Mouse (Mus musculus) bone marrow, adult 2 months (tissue): ENCODE data around the gene Cx3cr1. TPM values are rescaled to one million over a fixed set of nuclear protein-coding genes. Genes with fewer than 3 reads are reported as not detected.
A peak's percentile ranks its signal among the peaks of the same experiment; 100 is the strongest.

Source experiments
- H3K27ac ChIP-seq: fragments of 200-500 bp; 2 replicates; pipeline ENCODE4 v1.5.1; 2012; ENCODE audit warnings: low read depth, mild to moderate bottlenecking, control low read depth, inconsistent platforms, low read length; ENCODE audit not compliant: control insufficient read depth, poor library complexity, insufficient read depth
- H3K4me1 ChIP-seq: fragments of 200-500 bp; 2 replicates; pipeline ENCODE4 v1.6.1; 2011; ENCODE audit warnings: low read length; ENCODE audit not compliant: control insufficient read depth, insufficient read depth
- H3K4me3 ChIP-seq: fragments of 200-500 bp; replicated peaks from 2 replicates; pipeline ENCODE3; 2011; ENCODE audit warnings: mild to moderate bottlenecking, low read depth, low read length, control low read depth; ENCODE audit not compliant: control insufficient read depth
- CTCF ChIP-seq: fragments of 200-500 bp; IDR thresholded peaks from 2 replicates; pipeline ENCODE4 v1.5.1; 2011; ENCODE audit warnings: low read length, control low read depth; ENCODE audit not compliant: control insufficient read depth, insufficient read depth
- POLR2A ChIP-seq: fragments of 200-500 bp; IDR thresholded peaks from 2 replicates; pipeline ENCODE4 v1.6.1; 2011; ENCODE audit warnings: low read depth, mild to moderate bottlenecking, control low read depth, low read length, borderline replicate concordance; ENCODE audit not compliant: control insufficient read depth
- WGBS: fragments of 180-500 bp; shearing (Covaris S2); methylation state at CpG from one replicate; pipeline ENCODE4 v1.1.7; 2018; 5-methylcytosine and 5-hydroxymethylcytosine counted together
- polyA plus RNA-seq: library from polyadenylated mRNA; stranded (reverse); fragments of >200 nt; gene quantifications from 2 replicates; pipeline ENCODE4 v1.2.4, GENCODE M21; 2011; ENCODE audit warnings: low replicate concordance; ENCODE audit not compliant: missing spikeins, insufficient read depth, insufficient read length

Cx3cr1 gene
- polyA plus RNA-seq = 0.97 and 2.7 TPM in 2 replicates

- H3K4me1 ChIP-seq = peaks cover 6% of the 10 kb centered on the region
- H3K27ac ChIP-seq = peak within 1 kb of the TSS; percentile 69; the same call in 1 of the 2 replicates
- TF ChIP-seq POLR2A = no peak
- TF ChIP-seq CTCF = no peak
- H3K4me3 ChIP-seq = no peak within 1 kb of the TSS
- WGBS = 74% methylated on average over 11 of the region's 11 CpGs
Observed at GRCm38 (mm10) chr9:120069779-120070178, at the start of gene Cx3cr1. Gene Cx3cr1, minus strand, starts transcription at chr9:120069879.

GRCm38 (mm10) chr9:120118212-120118611 lies 48.5 kb upstream of the Cx3cr1 start:
- H3K27ac ChIP-seq = peak overlapping the region; percentile 30
- no peak overlapping the region for H3K4me3 ChIP-seq
- TF ChIP-seq CTCF = no peak
- no peak for TF ChIP-seq POLR2A
- 51% methylated on average over 4 of the region's 4 CpGs for WGBS
- H3K4me1 ChIP-seq = peaks cover 6% of the 10 kb centered on the region; the same call in 1 of the 2 replicates

- H3K27ac ChIP-seq = peak overlapping the region; percentile 80
- TF ChIP-seq POLR2A = no peak
- H3K4me3 ChIP-seq = peak overlapping the region; percentile 64
- whole genome bisulfite sequencing = 43% methylated on average over 8 of the region's 8 CpGs
- H3K4me1 ChIP-seq = peaks cover 10% of the 10 kb centered on the region; the same call in 1 of the 2 replicates
Observed at GRCm38 (mm10) chr9:120116184-120116624, 46.5 kb upstream of the Cx3cr1 start.

DNA sequence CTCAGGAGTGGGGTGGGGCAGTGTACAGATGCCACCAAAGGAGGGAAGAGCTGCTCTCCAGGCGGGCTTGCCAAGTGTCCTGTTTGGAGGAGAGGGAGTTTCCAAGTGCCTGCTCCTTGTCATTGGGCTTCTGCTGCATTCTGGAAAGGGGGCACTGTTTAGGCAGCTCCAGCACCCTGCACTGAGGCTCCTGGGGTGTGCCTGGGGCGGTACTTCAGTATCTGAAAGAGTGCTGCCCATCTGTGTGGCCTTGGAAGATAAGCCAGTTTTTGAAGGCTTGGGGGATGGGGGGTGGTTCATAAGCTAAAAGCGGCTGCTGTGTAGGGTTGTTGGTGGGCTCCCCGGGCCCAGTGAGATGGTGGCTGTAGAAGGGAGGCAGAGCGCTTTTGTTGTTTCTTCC lies 45.9 kb upstream of the Cx3cr1 start:
- Histone ChIP-seq H3K4me3 (peak overlapping the region; percentile 89), H3K4me1 (peaks cover 10% of the 10 kb centered on the region; the same call in 1 of the 2 replicates)
- WGBS = 54% methylated on average over 5 of the region's 5 CpGs

GRCm38 (mm10) chr9:120114789-120115151 lies 45.1 kb upstream of the Cx3cr1 start:
- H3K27ac ChIP-seq = peak overlapping the region; percentile 93
- WGBS = 69% methylated on average over 2 of the region's 2 CpGs
- peaks cover 10% of the 10 kb centered on the region; the same call in 1 of the 2 replicates for H3K4me1 ChIP-seq
- TF ChIP-seq CTCF (no peak), POLR2A (peak; percentile 58; the same call in 1 of the 2 replicates)
- H3K4me3 ChIP-seq = peak overlapping the region; percentile 89

More for the DNA sequence above, 45.9 kb upstream of the Cx3cr1 start:
- TF ChIP-seq POLR2A (peak; percentile 81), CTCF (no peak)
- peak overlapping the region; percentile 93 for H3K27ac ChIP-seq

DNA sequence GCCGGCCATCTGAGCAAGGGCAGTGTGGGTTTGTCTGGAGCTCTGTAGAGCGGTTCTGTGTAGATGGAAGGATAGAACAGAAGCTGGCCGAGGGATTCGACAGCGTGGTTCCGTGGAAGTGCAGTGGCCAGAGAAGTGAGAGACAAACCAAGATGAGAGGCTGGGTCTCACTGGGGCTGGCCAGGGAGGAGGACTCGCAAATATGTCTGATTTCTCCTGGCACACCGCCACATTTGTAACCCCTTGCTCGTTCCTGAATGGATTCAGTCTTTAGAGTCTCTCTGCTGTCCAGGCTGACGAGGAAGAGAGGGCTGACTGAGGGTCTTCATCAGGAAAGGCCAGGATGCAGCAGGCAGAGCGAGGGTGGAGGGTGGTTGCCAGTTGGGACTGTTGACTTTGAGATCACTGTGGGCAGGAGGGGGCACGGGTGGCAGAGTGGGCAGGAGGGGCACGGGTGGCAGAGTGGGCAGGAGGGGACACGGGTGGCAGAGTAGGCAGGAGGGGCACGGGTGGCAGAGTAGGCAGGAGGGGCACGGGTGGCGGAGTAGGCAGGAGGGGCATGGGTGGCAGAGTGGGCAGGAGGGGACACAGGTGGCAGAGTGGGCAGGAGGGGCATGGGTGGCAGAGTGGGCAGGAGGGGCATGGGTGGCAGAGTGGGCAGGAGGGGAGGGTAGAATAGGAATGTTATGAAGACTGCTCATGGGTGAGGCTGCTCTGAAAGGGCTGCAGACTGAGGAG lies 44.5 kb upstream of the Cx3cr1 start:
- 76% methylated on average over 17 of the region's 17 CpGs for WGBS
- peaks cover 10% of the 10 kb centered on the region; the same call in 1 of the 2 replicates for H3K4me1 ChIP-seq
- peak overlapping the region; percentile 35 for H3K4me3 ChIP-seq
- no peak for TF ChIP-seq CTCF
- no peak for TF ChIP-seq POLR2A
- peak overlapping the region; percentile 93 for H3K27ac ChIP-seq

- Histone ChIP-seq H3K27ac (peak overlapping the region; percentile 65), H3K4me1 (peaks cover 9% of the 10 kb centered on the region; the same call in 1 of the 2 replicates), H3K4me3 (no peak overlapping the region)
- WGBS = 92% methylated on average over 7 of the region's 7 CpGs
- TF ChIP-seq CTCF = no peak
Observed at GRCm38 (mm10) chr9:120113456-120113855, 43.8 kb upstream of the Cx3cr1 start.

DNA sequence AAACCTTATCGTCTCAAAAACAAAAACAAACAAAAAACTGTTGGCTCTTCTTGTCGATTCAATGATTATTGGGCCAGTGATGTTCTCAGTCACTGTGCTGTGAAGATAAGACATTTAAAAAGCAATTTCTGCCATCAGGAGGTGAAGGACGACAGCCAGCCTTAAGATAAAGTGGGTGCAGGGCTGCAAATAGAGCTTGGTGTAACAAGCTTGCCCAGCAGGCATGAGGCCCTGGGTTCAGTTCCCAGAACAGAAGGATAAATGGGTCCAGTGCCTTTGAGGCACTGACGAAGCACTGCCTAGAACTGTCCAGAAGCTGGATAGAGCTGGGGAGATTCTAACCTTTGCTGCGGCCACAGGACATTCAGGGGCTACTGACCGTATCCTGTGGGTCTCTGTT lies 42.8 kb upstream of the Cx3cr1 start:
- peaks cover 7% of the 10 kb centered on the region; the same call in 1 of the 2 replicates for H3K4me1 ChIP-seq

More for the DNA sequence above, 42.8 kb upstream of the Cx3cr1 start:
- Histone ChIP-seq H3K27ac (peak overlapping the region; percentile 65), H3K4me3 (no peak overlapping the region)
- TF ChIP-seq CTCF (no peak), POLR2A (no peak)
- WGBS = 74% methylated on average over 6 of the region's 6 CpGs
